Mouse (Mus musculus) forebrain, embryonic 11.5 days (tissue): Measurements from ENCODE around the gene Il20rb. TPM values are rescaled to one million over a fixed set of nuclear protein-coding genes. Genes with fewer than 3 reads are reported as not detected.

ENCODE experiments used
- ATAC-seq: fragments of 200-750 bp; cut with Nextera tagmentation; replicated peaks from 2 replicates; pipeline ENCODE4 v1.8.0; 2017; ENCODE audit warnings: moderate TSS enrichment; ENCODE audit not compliant: low FRiP score
- DNase-seq: peaks from one replicate; pipeline ENCODE4 v3.0.0-alpha.2; 2017; ENCODE audit warnings: low spot score
- H3K27ac ChIP-seq: fragments of 300-500 bp; sonication (generic); 2 replicates; pipeline ENCODE4 v1.5.1; 2014; ENCODE audit warnings: low read depth, low read length
- H3K27me3 ChIP-seq: fragments of 300-500 bp; sonication (generic); 2 replicates; pipeline ENCODE4 v1.6.1; 2014; ENCODE audit warnings: mild to moderate bottlenecking, low read length, mixed read lengths; ENCODE audit not compliant: control insufficient read depth, insufficient read depth
- H3K36me3 ChIP-seq: fragments of 300-500 bp; sonication (generic); 2 replicates; pipeline ENCODE4 v1.6.1; 2014; ENCODE audit warnings: mild to moderate bottlenecking, low read length, moderate library complexity, mixed read lengths; ENCODE audit not compliant: control insufficient read depth, insufficient read depth
- H3K4me1 ChIP-seq: fragments of 300-500 bp; sonication (generic); replicated peaks from 2 replicates; pipeline ENCODE4 v1.6.1; 2014; ENCODE audit warnings: low read length, mixed read lengths; ENCODE audit not compliant: control insufficient read depth, insufficient read depth
- H3K4me2 ChIP-seq: fragments of 300-500 bp; sonication (generic); 2 replicates; pipeline ENCODE4 v1.6.1; 2014; ENCODE audit warnings: low read depth, mild to moderate bottlenecking, low read length, moderate library complexity, mixed read lengths; ENCODE audit not compliant: severe bottlenecking
- H3K4me3 ChIP-seq: fragments of 300-500 bp; sonication (generic); 2 replicates; pipeline ENCODE4 v1.5.1; 2014; ENCODE audit warnings: low read depth, low read length
- H3K9ac ChIP-seq: fragments of 300-500 bp; sonication (generic); 2 replicates; pipeline ENCODE4 v1.6.1; 2014; ENCODE audit warnings: low read length
- H3K9me3 ChIP-seq: fragments of 300-500 bp; sonication (generic); 2 replicates; pipeline ENCODE4 v1.6.1; 2016; ENCODE audit warnings: low read length, mixed read lengths; ENCODE audit not compliant: control insufficient read depth
- WGBS: fragments of 180-500 bp; shearing (Covaris S2); extraction: QIAGEN DNeasy Blood & Tissue Kit; methylation state at CpG from one replicate; pipeline ENCODE4 v1.1.7; 2014; 5-methylcytosine and 5-hydroxymethylcytosine counted together
- polyA plus RNA-seq: library from polyadenylated mRNA; unstranded; fragments of >200 nt; fragmentation: Nextera tagmentation; extraction: Ambion mirVana; gene quantifications from 2 replicates; pipeline ENCODE4 v1.2.1, GENCODE M21; 2014

The Il20rb gene
- polyA plus RNA-seq, 1 experiment from 2014 or later, result 1.0 TPM

DNA sequence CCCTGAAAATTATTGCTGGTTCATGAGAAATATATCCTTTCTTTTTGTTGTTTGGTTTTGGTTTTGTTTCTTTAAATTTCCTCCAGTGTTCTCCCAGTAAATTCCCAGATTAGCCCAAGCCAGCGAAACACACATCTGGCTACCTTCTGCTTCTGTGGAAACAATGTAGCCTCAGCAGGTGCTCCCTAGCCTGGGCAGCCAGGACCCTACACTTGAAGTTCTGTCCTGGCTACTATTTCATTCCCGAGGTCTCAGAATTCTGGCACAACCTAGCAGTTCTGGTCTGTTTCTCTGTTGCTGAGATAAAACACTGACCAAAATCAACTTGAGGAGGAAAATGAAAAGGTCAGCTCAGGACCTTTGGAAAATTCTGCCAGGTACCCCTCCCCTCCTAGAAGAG lies 55.2 kb downstream of the Il20rb start:
- no peaks in the 10 kb centered on the region for H3K9me3 ChIP-seq
- 67% methylated on average over 2 of the region's 2 CpGs for WGBS
- H3K4me1 ChIP-seq, result no peaks in the 10 kb centered on the region
- H3K9ac ChIP-seq, result no peak overlapping the region
- DNase-seq, result no peak
- H3K27ac ChIP-seq, result no peak overlapping the region
- no peak overlapping the region for H3K4me2 ChIP-seq
- ATAC-seq, result no peak
- H3K27me3 ChIP-seq, result no peaks in the 10 kb centered on the region
- H3K36me3 ChIP-seq, result no peaks in the 10 kb centered on the region
- no peak overlapping the region for H3K4me3 ChIP-seq

DNA sequence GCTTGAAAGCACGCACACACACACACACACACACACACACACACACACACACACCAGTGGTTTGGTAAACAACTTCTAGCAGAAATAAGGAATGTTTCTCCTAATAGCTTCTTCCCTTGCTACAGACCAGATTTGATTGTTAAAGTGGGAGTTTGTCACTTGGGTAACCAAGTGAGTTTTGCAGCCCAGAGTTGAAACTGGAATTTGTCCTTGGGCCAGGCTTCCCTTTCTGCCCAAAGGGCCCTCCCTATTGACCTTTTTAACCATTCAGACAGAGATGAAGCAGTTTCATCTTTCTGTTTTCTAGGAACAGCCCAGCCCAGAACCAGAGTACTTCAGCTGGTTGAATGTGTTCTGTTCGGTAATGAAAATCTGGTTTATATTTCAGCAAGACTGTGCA lies 55.7 kb downstream of the Il20rb start:
- Histone ChIP-seq H3K36me3 (no peaks in the 10 kb centered on the region), H3K4me2 (no peak overlapping the region), H3K4me3 (no peak overlapping the region), H3K9ac (no peak overlapping the region), H3K27me3 (no peaks in the 10 kb centered on the region), H3K27ac (no peak overlapping the region), H3K9me3 (no peaks in the 10 kb centered on the region), H3K4me1 (no peaks in the 10 kb centered on the region)
- ATAC-seq (no peak), DNase-seq (no peak)
- 72% methylated on average over 2 of the region's 2 CpGs for WGBS

DNA sequence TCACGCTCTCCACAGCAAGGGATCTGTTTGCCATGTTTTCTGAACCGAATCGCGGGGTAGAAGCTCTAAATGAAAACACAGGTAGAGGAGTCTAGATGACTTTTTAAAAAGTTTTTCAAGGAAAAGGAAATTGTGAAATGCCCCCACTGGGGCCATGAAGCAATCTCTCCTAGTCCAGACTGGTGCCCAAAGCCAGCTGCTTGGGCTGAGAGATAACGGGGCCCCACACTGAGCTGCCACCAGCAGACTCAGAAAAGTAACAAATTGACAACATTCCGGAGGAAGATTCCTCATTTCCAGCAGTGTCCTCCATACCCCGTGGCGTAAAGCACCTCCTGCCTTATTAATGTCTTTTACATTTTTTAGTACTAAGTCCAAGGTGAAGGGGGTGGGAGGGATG lies 66.9 kb downstream of the Il20rb start:
- no peak overlapping the region for H3K9ac ChIP-seq
- H3K4me2 ChIP-seq, result no peak overlapping the region
- no peaks in the 10 kb centered on the region for H3K9me3 ChIP-seq
- no peak for DNase-seq
- H3K27ac ChIP-seq, result no peak overlapping the region
- no peak for ATAC-seq
- H3K36me3 ChIP-seq, result no peaks in the 10 kb centered on the region
- no peak overlapping the region for H3K4me3 ChIP-seq
- peaks cover 3% of the 10 kb centered on the region; the same call in 1 of the 2 replicates for H3K4me1 ChIP-seq
- 81% methylated on average over 8 of the region's 8 CpGs for WGBS
- no peaks in the 10 kb centered on the region for H3K27me3 ChIP-seq

DNA sequence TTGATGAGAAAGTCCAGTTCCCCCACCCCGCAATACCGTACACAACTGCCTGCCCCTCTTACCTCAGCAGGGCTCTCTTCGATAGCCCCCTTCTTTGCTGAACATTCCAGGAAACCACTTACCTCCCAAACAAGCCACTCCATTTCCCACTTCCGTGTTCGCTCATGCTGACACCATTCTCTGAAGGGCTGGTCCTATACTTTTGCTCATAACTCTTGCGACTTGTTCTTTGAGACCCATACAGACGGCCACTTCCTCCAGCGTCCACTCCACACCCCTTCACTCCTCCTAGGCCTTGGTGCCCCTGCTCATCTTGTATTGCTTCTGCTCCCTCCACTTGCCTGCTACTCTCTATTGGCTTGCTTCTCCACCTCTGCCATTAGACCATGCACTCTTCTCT lies 67.5 kb downstream of the Il20rb start:
- ATAC-seq, result no peak
- 92% methylated on average over 8 of the region's 8 CpGs for WGBS

DNA sequence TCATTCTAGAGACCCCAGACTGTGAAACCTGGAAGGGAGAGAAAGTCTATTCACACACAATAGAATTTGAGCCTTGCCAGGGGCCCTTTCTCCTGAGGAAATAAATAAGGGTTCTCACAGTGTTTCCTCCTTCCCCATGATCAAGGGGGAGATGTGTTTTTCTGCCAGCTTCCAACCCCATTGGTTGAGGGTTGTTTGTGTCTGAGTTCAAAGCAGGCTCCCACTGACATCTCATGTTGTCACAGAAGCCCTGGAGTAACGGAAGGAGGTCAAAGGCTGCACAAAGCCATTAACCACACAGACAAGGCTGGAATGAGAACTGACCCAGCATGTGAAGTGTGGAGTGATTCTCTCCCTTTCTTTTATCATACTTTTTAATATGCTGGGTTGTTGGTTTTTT lies 69.8 kb downstream of the Il20rb start:
- 14% methylated on average over 1 of the region's 1 CpGs for WGBS
- no peak for DNase-seq
- Histone ChIP-seq H3K9me3 (no peaks in the 10 kb centered on the region), H3K36me3 (no peaks in the 10 kb centered on the region), H3K9ac (no peak overlapping the region), H3K27me3 (no peaks in the 10 kb centered on the region), H3K4me1 (peaks cover 3% of the 10 kb centered on the region; the same call in 1 of the 2 replicates), H3K27ac (no peak overlapping the region), H3K4me3 (no peak overlapping the region), H3K4me2 (no peak overlapping the region)
- ATAC-seq, result no peak

More for the DNA sequence above, 67.5 kb downstream of the Il20rb start:
- Histone ChIP-seq H3K27me3 (no peaks in the 10 kb centered on the region), H3K36me3 (no peaks in the 10 kb centered on the region), H3K4me3 (no peak overlapping the region), H3K9ac (no peak overlapping the region), H3K27ac (no peak overlapping the region), H3K9me3 (no peaks in the 10 kb centered on the region), H3K4me1 (peaks cover 3% of the 10 kb centered on the region; the same call in 1 of the 2 replicates), H3K4me2 (no peak overlapping the region)
- no peak for DNase-seq

DNA sequence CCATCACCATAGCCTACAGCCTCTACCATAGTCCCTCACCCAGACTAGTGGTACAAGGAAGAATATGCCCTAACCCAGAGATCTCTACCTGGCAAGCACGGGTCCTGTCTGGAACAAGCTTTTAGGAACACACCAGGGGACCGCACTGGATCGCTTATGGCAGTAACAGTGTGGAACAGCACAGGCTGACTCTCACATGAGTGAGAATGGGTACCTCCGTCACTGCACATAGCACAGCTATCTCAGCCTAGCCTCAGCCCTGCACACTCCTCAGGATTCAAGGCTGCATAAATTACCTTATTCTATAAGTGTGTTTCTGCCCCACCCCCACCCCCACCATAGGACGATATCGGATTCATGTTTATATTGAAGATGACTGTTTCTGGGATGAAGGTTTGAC lies 70.3 kb downstream of the Il20rb start:
- Histone ChIP-seq H3K4me3 (no peak overlapping the region), H3K27ac (no peak overlapping the region), H3K9me3 (no peaks in the 10 kb centered on the region), H3K9ac (no peak overlapping the region), H3K4me1 (peaks cover 3% of the 10 kb centered on the region; the same call in 1 of the 2 replicates), H3K4me2 (no peak overlapping the region), H3K27me3 (no peaks in the 10 kb centered on the region), H3K36me3 (no peaks in the 10 kb centered on the region)
- no peak for DNase-seq
- no peak for ATAC-seq
- 79% methylated on average over 6 of the region's 6 CpGs for WGBS

DNA sequence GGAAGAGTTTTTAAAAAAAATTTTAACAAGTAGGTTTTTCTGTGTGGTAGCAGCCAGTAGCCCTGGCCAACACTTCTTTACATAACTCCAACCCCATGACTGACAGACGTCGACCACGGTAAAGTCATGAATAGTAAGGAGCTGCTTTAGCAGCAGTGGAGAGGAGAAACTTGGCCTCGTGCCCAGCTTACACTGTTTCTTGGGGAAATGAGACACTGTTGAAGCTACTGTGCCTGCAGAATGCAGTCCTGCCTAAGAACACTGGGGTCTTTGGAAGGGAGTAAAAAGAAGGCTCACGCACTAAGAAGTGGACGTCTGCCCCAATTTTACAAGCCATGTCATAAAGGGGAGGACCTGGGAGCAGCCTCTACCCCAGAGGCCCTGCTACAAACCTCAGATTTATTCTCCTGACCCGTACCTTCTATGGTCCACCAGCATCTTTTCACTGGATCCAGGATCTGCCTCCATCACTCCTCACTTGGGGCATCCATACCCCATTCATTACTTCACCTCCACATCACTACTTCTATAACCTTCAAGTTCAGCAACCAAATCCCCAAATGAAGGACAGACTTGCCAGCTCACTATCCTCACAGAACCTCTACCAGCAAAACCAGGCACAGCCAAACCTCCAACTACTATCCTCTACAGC lies 71.1 kb downstream of the Il20rb start:
- Histone ChIP-seq H3K27me3 (no peaks in the 10 kb centered on the region), H3K9me3 (no peaks in the 10 kb centered on the region), H3K4me1 (peaks cover 3% of the 10 kb centered on the region; the same call in 1 of the 2 replicates), H3K27ac (no peak overlapping the region), H3K9ac (no peak overlapping the region), H3K4me3 (no peak overlapping the region), H3K36me3 (no peaks in the 10 kb centered on the region), H3K4me2 (no peak overlapping the region)
- 72% methylated on average over 7 of the region's 7 CpGs for WGBS
- DNase-seq (peak; percentile 63), ATAC-seq (peak; percentile 46; the same call in 1 of the 2 replicates)

Other genes starting within 250 kb of the Il20rb start
- 64.2 and 74.7 TPM in 2 replicates for gene Nck1, start 59.3 kb upstream of the Il20rb start, polyA plus RNA-seq
- 7.5 and 8.5 TPM in 2 replicates for gene Slc35g2, start 84.3 kb upstream of the Il20rb start, polyA plus RNA-seq
- 57.8 and 63.0 TPM in 2 replicates for gene Stag1, start 111.0 kb upstream of the Il20rb start, polyA plus RNA-seq